Mouse (Mus musculus) olfactory bulb, adult 2 months (tissue): ENCODE results near the gene Gclm. TPM values are rescaled to one million over a fixed set of nuclear protein-coding genes. Genes with fewer than 3 reads are reported as not detected.

ENCODE experiments used
- H3K27ac ChIP-seq: fragments of 200-500 bp; 2 replicates; pipeline ENCODE4 v1.5.1; 2012; ENCODE audit warnings: low read depth, low read length; ENCODE audit not compliant: insufficient read depth
- H3K4me1 ChIP-seq: fragments of 200-500 bp; 2 replicates; pipeline ENCODE4 v1.6.1; 2012; ENCODE audit warnings: low read length; ENCODE audit not compliant: control insufficient read depth, insufficient read depth
- H3K4me3 ChIP-seq: fragments of 200-500 bp; 2 replicates; pipeline ENCODE4 v1.5.1; 2012; ENCODE audit warnings: mild to moderate bottlenecking, low read depth, low read length, moderate library complexity; ENCODE audit not compliant: insufficient read depth
- CTCF ChIP-seq: fragments of 200-500 bp; IDR thresholded peaks from 2 replicates; pipeline ENCODE4 v1.5.1; 2012; ENCODE audit warnings: low read depth, mild to moderate bottlenecking, low read length, moderate library complexity; ENCODE audit not compliant: insufficient read depth
- POLR2A ChIP-seq: fragments of 200-500 bp; IDR thresholded peaks from 2 replicates; pipeline ENCODE4 v1.6.1; 2012; ENCODE audit warnings: mild to moderate bottlenecking, low read depth, low read length, moderate library complexity; ENCODE audit not compliant: insufficient read depth
- WGBS: fragments of 180-500 bp; shearing (Covaris S2); methylation state at CpG from one replicate; pipeline ENCODE4 v1.1.7; 2018; 5-methylcytosine and 5-hydroxymethylcytosine counted together
- polyA plus RNA-seq: library from polyadenylated mRNA; stranded (reverse); fragments of >200 nt; gene quantifications from 2 replicates; pipeline ENCODE4 v1.2.4, GENCODE M21; 2012; ENCODE audit warnings: low replicate concordance; ENCODE audit not compliant: missing spikeins, insufficient read depth, insufficient read length

The Gclm gene
- not detected in 2 replicates for polyA plus RNA-seq

GRCm38 (mm10) chr3:122245215-122245877 lies at the start of gene Gclm:
Gclm (plus strand) TSS chr3:122245557.
- H3K4me1 ChIP-seq: peaks cover 8% of the 10 kb centered on the region; the same call in 1 of the 2 replicates
- under 1% methylated on average over 88 of the region's 90 CpGs for WGBS
- TF ChIP-seq CTCF (peak; percentile 53; the same call in 1 of the 2 replicates), POLR2A (peak; percentile 57; the same call in 1 of the 2 replicates)
- peak within 1 kb of the TSS; percentile 75 for H3K4me3 ChIP-seq
- H3K27ac ChIP-seq: peak within 1 kb of the TSS; percentile 57

GRCm38 (mm10) chr3:122196621-122197298 lies 48.6 kb upstream of the Gclm start:
- Histone ChIP-seq H3K4me1 (no peaks in the 10 kb centered on the region), H3K4me3 (no peak overlapping the region), H3K27ac (no peak overlapping the region)
- no peak for TF ChIP-seq POLR2A
- no peak for TF ChIP-seq CTCF
- WGBS: 58% methylated on average over 4 of the region's 4 CpGs

- TF ChIP-seq CTCF: no peak
- no peak for TF ChIP-seq POLR2A
- whole genome bisulfite sequencing: 85% methylated on average over 2 of the region's 2 CpGs
- no peaks in the 10 kb centered on the region for H3K4me1 ChIP-seq
- H3K27ac ChIP-seq: no peak overlapping the region
- H3K4me3 ChIP-seq: no peak overlapping the region
These were observed 46.8 kb upstream of the Gclm start for GRCm38 (mm10) chr3:122198532-122198931.

- Histone ChIP-seq H3K4me1 (no peaks in the 10 kb centered on the region), H3K27ac (no peak overlapping the region), H3K4me3 (no peak overlapping the region)
- 51% methylated on average over 8 of the region's 8 CpGs for WGBS
- no peak for TF ChIP-seq POLR2A
- no peak for TF ChIP-seq CTCF
These were observed 46.4 kb upstream of the Gclm start for GRCm38 (mm10) chr3:122198966-122199381.

GRCm38 (mm10) chr3:122199600-122199999 lies 45.8 kb upstream of the Gclm start:
- WGBS: 77% methylated on average over 4 of the region's 4 CpGs
- Histone ChIP-seq H3K4me3 (no peak overlapping the region), H3K27ac (no peak overlapping the region), H3K4me1 (no peaks in the 10 kb centered on the region)
- TF ChIP-seq CTCF: no peak
- no peak for TF ChIP-seq POLR2A

- WGBS: 66% methylated on average over 5 of the region's 5 CpGs
- Histone ChIP-seq H3K4me1 (no peaks in the 10 kb centered on the region), H3K4me3 (no peak overlapping the region), H3K27ac (no peak overlapping the region)
- TF ChIP-seq CTCF: no peak
These were observed 45.3 kb upstream of the Gclm start for GRCm38 (mm10) chr3:122200017-122200416.

GRCm38 (mm10) chr3:122200447-122200846 lies 44.9 kb upstream of the Gclm start:
- Histone ChIP-seq H3K4me3 (no peak overlapping the region), H3K27ac (no peak overlapping the region), H3K4me1 (no peaks in the 10 kb centered on the region)
- TF ChIP-seq CTCF (no peak), POLR2A (no peak)
- 56% methylated on average over 5 of the region's 5 CpGs for WGBS

- 63% methylated on average over 5 of the region's 5 CpGs for WGBS
- TF ChIP-seq CTCF (no peak), POLR2A (no peak)
- Histone ChIP-seq H3K4me1 (no peaks in the 10 kb centered on the region), H3K27ac (no peak overlapping the region), H3K4me3 (no peak overlapping the region)
These were observed 43.0 kb upstream of the Gclm start for GRCm38 (mm10) chr3:122202307-122202732.

GRCm38 (mm10) chr3:122203675-122204329 lies 41.6 kb upstream of the Gclm start:
- Histone ChIP-seq H3K4me1 (no peaks in the 10 kb centered on the region), H3K27ac (no peak overlapping the region), H3K4me3 (no peak overlapping the region)
- TF ChIP-seq CTCF (no peak), POLR2A (no peak)
- WGBS: 90% methylated on average over 9 of the region's 9 CpGs
